In genomic region chr3:22204186-22204585, GRCm38 (mm10) we compare ENCODE assay signal across 11 mouse cellular contexts.
"Had no signal": no experiment of that assay in that cellular context is flagged by ENCODE, and none has a peak within 500 bp of the region (broad histone marks: within the 10 kb centered on the region; RNA-seq: fewer than 3 reads in every experiment).

No protein-coding gene starts in this region.

- DNase-seq: liver, postnatal 0 days; lung, adult 2 months; lung, postnatal 14 days; lung, postnatal 36 days; right cerebral cortex, postnatal 14 days; thymus, adult 2 months; thymus, postnatal 25 days; thymus, postnatal 4 days had no signal

- ATAC-seq: liver, postnatal 0 days; lung, postnatal 0 days; midbrain, embryonic 13.5 days; midbrain, embryonic 15.5 days had no signal
